Mouse (Mus musculus): ENCODE data around the gene Mpped2.

GRCm38 (mm10) chr2:106775994-106776393, 82.9 kb downstream of the Mpped2 start:
- TF ChIP-seq POLR2A (IDR thresholded peaks at IDR 0.05; ENCODE audit: low read depth, low read length) (no peak), CTCF (conservative IDR thresholded peaks at IDR 0.05; ENCODE audit: insufficient read depth, insufficient read length, low read depth, low read length) (no peak)

Data from kidney, adult 2 months (tissue).